11 mouse cellular contexts compared by ENCODE assay signal in the genomic region with DNA sequence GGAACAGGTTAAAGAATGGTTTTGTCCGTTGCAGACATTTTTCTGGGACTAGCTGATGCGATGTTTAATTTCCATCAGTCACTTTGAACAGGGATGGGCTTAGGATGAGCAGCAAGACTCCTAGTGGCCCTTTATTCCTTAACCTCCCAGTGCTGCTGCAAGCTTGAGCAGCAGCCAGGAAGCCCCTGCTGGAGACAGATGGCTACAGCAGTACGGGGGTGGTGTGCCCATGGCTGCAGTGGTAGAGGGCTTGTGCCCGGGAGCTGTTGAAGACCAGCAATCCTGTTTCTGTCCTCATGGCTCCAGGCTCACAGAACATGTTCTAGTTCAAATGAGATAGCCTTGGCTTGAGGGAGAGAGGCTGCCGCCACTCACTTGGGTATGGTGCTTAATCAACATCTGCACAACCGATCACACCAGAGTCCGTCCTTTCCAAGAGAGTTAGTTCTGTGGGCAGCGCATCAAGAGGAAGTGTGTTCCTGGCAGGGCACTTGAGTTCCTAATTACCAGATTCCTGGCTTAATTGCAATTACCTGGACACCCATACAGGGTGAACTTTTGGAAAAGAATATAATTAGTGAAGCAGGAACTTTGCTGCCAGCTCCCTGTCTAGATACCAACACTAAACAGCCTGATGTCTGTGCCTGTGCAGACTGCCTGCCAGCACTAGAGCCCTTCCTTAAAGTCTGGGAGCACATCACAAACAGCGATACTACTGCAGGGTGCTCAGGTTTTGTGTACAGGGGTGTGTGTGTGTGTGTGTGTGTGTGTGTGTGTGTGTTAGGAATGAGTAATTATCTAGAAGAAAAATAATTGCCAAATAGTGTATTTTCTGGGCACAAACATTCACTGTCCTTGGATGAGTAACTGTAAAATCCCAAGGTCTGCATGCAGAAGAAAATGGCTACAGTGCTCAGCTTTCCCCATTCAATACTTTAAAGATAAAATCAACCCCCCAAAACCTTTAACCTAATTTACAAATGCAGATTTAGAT.
DNase-seq lines count a peak whose midpoint lies in the region; ATAC-seq and TF ChIP-seq lines count a peak whose summit lies in the region.
"Had no signal": no experiment of that assay in that cellular context is flagged by ENCODE, and none has a peak within 500 bp of the region (broad histone marks: within the 10 kb centered on the region; RNA-seq: fewer than 3 reads in every experiment).

No protein-coding gene starts in this region.

- no peak overlapping the region for H3K4me3 ChIP-seq in hindbrain, embryonic 16.5 days (ENCODE audit: low read length)
- no peak overlapping the region for H3K4me3 ChIP-seq in hindbrain, embryonic 13.5 days
- no peak overlapping the region for H3K4me3 ChIP-seq in neural tube, embryonic 14.5 days (ENCODE audit: low read depth, low read length)
- H3K4me3 ChIP-seq in forebrain, embryonic 15.5 days = no peak overlapping the region
- no peak overlapping the region for H3K4me3 ChIP-seq in stomach, postnatal 0 days (ENCODE audit: low read depth, low read length)
- H3K4me3 ChIP-seq: embryonic facial prominence, embryonic 13.5 days; limb, embryonic 12.5 days; midbrain, embryonic 12.5 days had no signal

- no peak overlapping the region for H3K27ac ChIP-seq in hindbrain, embryonic 16.5 days (ENCODE audit: low read depth, low read length)
- H3K27ac ChIP-seq in hindbrain, embryonic 13.5 days = no peak overlapping the region
- H3K27ac ChIP-seq in neural tube, embryonic 14.5 days (ENCODE audit: low read depth, low read length) = no peak overlapping the region
- 0 out of 2 replicates have a peak overlapping the region, but pooled peaks have one; percentile 16 for H3K27ac ChIP-seq in forebrain, embryonic 15.5 days (replicated peaks)
- H3K27ac ChIP-seq in stomach, postnatal 0 days (replicated peaks) = no peak overlapping the region
- H3K27ac ChIP-seq: limb, embryonic 12.5 days; midbrain, embryonic 12.5 days had no signal

- no peak for DNase-seq in neural tube, embryonic 10.5 days (ENCODE audit: extremely low spot score, low spot score)
- DNase-seq in stomach, postnatal 0 days (ENCODE audit: low spot score) = no peak
- DNase-seq in layer of hippocampus, postnatal 14 days (ENCODE audit: low spot score in 2 of 2) = no peak
- DNase-seq: right cerebral cortex, postnatal 25 days had no signal

- no peak for TF ChIP-seq EP300 in stomach, postnatal 0 days (optimal IDR thresholded peaks at IDR 0.05)

- peak; percentile 57 for TF ChIP-seq CTCF in stomach, postnatal 0 days (IDR thresholded peaks at IDR 0.05; ENCODE audit: low read depth)

- no peak overlapping the region for H3K4me2 ChIP-seq in hindbrain, embryonic 16.5 days (ENCODE audit: low read length)
- H3K4me2 ChIP-seq in hindbrain, embryonic 13.5 days = no peak overlapping the region
- no peak overlapping the region for H3K4me2 ChIP-seq in neural tube, embryonic 14.5 days (ENCODE audit: low read depth, low read length)
- no peak overlapping the region for H3K4me2 ChIP-seq in forebrain, embryonic 15.5 days (replicated peaks)
- H3K4me2 ChIP-seq in stomach, postnatal 0 days (replicated peaks; ENCODE audit: low read depth) = no peak overlapping the region
- H3K4me2 ChIP-seq: embryonic facial prominence, embryonic 13.5 days; limb, embryonic 12.5 days; midbrain, embryonic 12.5 days had no signal

- 54% methylated on average over 9 of the region's 9 CpGs for WGBS in hindbrain, embryonic 16.5 days
- WGBS in hindbrain, embryonic 13.5 days = 78% methylated on average over 9 of the region's 9 CpGs
- WGBS in neural tube, embryonic 14.5 days = 80% methylated on average over 9 of the region's 9 CpGs
- WGBS in forebrain, embryonic 15.5 days = 47% methylated on average over 9 of the region's 9 CpGs
- WGBS in stomach, postnatal 0 days = 66% methylated on average over 9 of the region's 9 CpGs

- H3K4me1 ChIP-seq in hindbrain, embryonic 16.5 days (ENCODE audit: control insufficient read depth, insufficient read depth, low read depth, low read length) = peaks cover 50% of the 10 kb centered on the region
- peaks cover 84% of the 10 kb centered on the region for H3K4me1 ChIP-seq in hindbrain, embryonic 13.5 days (replicated peaks)
- H3K4me1 ChIP-seq in neural tube, embryonic 14.5 days (ENCODE audit: control insufficient read depth, insufficient read depth, low read length) = peaks cover 51% of the 10 kb centered on the region
- peaks cover 74% of the 10 kb centered on the region for H3K4me1 ChIP-seq in forebrain, embryonic 15.5 days
- peaks cover 19% of the 10 kb centered on the region for H3K4me1 ChIP-seq in stomach, postnatal 0 days (replicated peaks; ENCODE audit: control insufficient read depth, insufficient read depth)

- H3K36me3 ChIP-seq in hindbrain, embryonic 16.5 days (ENCODE audit: control insufficient read depth, insufficient read depth, low read length) = no peaks in the 10 kb centered on the region
- no peaks in the 10 kb centered on the region for H3K36me3 ChIP-seq in hindbrain, embryonic 13.5 days
- H3K36me3 ChIP-seq in neural tube, embryonic 14.5 days (ENCODE audit: control insufficient read depth, insufficient read depth, low read length) = no peaks in the 10 kb centered on the region
- H3K36me3 ChIP-seq in forebrain, embryonic 15.5 days = no peaks in the 10 kb centered on the region
- no peaks in the 10 kb centered on the region for H3K36me3 ChIP-seq in stomach, postnatal 0 days (ENCODE audit: control insufficient read depth, insufficient read depth, low read length)
- H3K36me3 ChIP-seq: embryonic facial prominence, embryonic 13.5 days; limb, embryonic 12.5 days; midbrain, embryonic 12.5 days had no signal

- no peaks in the 10 kb centered on the region for H3K27me3 ChIP-seq in hindbrain, embryonic 16.5 days (replicated peaks; ENCODE audit: control insufficient read depth, insufficient read depth, low read length)
- no peaks in the 10 kb centered on the region for H3K27me3 ChIP-seq in hindbrain, embryonic 13.5 days
- H3K27me3 ChIP-seq in neural tube, embryonic 14.5 days (ENCODE audit: control insufficient read depth, insufficient read depth, low read length) = no peaks in the 10 kb centered on the region
- H3K27me3 ChIP-seq in forebrain, embryonic 15.5 days = no peaks in the 10 kb centered on the region
- H3K27me3 ChIP-seq in stomach, postnatal 0 days (ENCODE audit: control insufficient read depth, insufficient read depth, low read length) = no peaks in the 10 kb centered on the region
- H3K27me3 ChIP-seq: embryonic facial prominence, embryonic 13.5 days; midbrain, embryonic 12.5 days had no signal

- no peaks in the 10 kb centered on the region for H3K9me3 ChIP-seq in hindbrain, embryonic 16.5 days (ENCODE audit: control insufficient read depth, low read length)
- no peaks in the 10 kb centered on the region for H3K9me3 ChIP-seq in hindbrain, embryonic 13.5 days
- H3K9me3 ChIP-seq in neural tube, embryonic 14.5 days (ENCODE audit: control insufficient read depth, low read length) = no peaks in the 10 kb centered on the region
- H3K9me3 ChIP-seq in forebrain, embryonic 15.5 days = no peaks in the 10 kb centered on the region
- no peaks in the 10 kb centered on the region for H3K9me3 ChIP-seq in stomach, postnatal 0 days (ENCODE audit: control insufficient read depth, low read length)
- H3K9me3 ChIP-seq: embryonic facial prominence, embryonic 13.5 days; limb, embryonic 12.5 days; midbrain, embryonic 12.5 days had no signal

- peak; percentile 40; the same call in 1 of the 2 replicates for ATAC-seq in hindbrain, embryonic 16.5 days
- ATAC-seq in hindbrain, embryonic 13.5 days (ENCODE audit: low FRiP score) = no peak
- peak; percentile 44; the same call in 1 of the 2 replicates for ATAC-seq in neural tube, embryonic 14.5 days (ENCODE audit: low read depth)
- 0 out of 2 replicates have a peak, but pooled peaks have one; percentile 38 for ATAC-seq in forebrain, embryonic 15.5 days (replicated peaks)
- ATAC-seq in stomach, postnatal 0 days (ENCODE audit: low FRiP score, low TSS enrichment) = no peak

- H3K9ac ChIP-seq in hindbrain, embryonic 16.5 days (ENCODE audit: low read depth, low read length) = no peak overlapping the region; the same call in 1 of the 2 replicates
- H3K9ac ChIP-seq in hindbrain, embryonic 13.5 days = no peak overlapping the region
- no peak overlapping the region for H3K9ac ChIP-seq in neural tube, embryonic 14.5 days (replicated peaks; ENCODE audit: low read depth, low read length)
- no peak overlapping the region for H3K9ac ChIP-seq in forebrain, embryonic 15.5 days (replicated peaks)
- no peak overlapping the region for H3K9ac ChIP-seq in stomach, postnatal 0 days (ENCODE audit: low read length)
- H3K9ac ChIP-seq: embryonic facial prominence, embryonic 13.5 days; limb, embryonic 12.5 days; midbrain, embryonic 12.5 days had no signal

Comparison
In these comparisons a context has a peak if more than half of its experiments do, and no peak if none do; other contexts are left out.
1. ATAC-seq: peak in hindbrain, embryonic 16.5 days (single experiment), neural tube, embryonic 14.5 days (single experiment) and forebrain, embryonic 15.5 days (single experiment); none in hindbrain, embryonic 13.5 days (single experiment) and stomach, postnatal 0 days (single experiment).